Mouse (Mus musculus): ENCODE measurements around the gene Evi5. TPM values are rescaled to one million over a fixed set of nuclear protein-coding genes. Genes with fewer than 3 reads are reported as not detected.

Evi5 gene
- polyA plus RNA-seq, 1 experiment from 2014 or later = 84.3 TPM

GRCm38 (mm10) chr5:107719786-107720185, 155.1 kb downstream of the Evi5 start:
- H3K36me3 ChIP-seq (ENCODE audit: insufficient read depth, low read length) = no peaks in the 10 kb centered on the region
- H3K4me3 ChIP-seq (replicated peaks; ENCODE audit: low read depth, low read length) = no peak overlapping the region
- H3K4me2 ChIP-seq (ENCODE audit: low read length) = no peak overlapping the region
- no peak for TF ChIP-seq CTCF (IDR thresholded peaks at IDR 0.05; ENCODE audit: low read depth)
- ATAC-seq (replicated peaks; ENCODE audit: low FRiP score, low read depth) (no peak), DNase-seq (ENCODE audit: low spot score) (peak; percentile 16)
- H3K9me3 ChIP-seq (replicated peaks; ENCODE audit: low read length) = no peaks in the 10 kb centered on the region
- WGBS = 8% methylated on average over 1 of the region's 1 CpGs
- no peak overlapping the region for H3K27ac ChIP-seq
- H3K9ac ChIP-seq (ENCODE audit: low read depth, low read length) = no peak overlapping the region
- H3K27me3 ChIP-seq (ENCODE audit: insufficient read depth, low read length) = peaks cover 73% of the 10 kb centered on the region
- H3K4me1 ChIP-seq (replicated peaks; ENCODE audit: insufficient read depth, low read length) = peaks cover 22% of the 10 kb centered on the region

- TF ChIP-seq CTCF (IDR thresholded peaks at IDR 0.05; ENCODE audit: low read depth) = no peak
- H3K4me1 ChIP-seq (replicated peaks; ENCODE audit: insufficient read depth, low read length) = peaks cover 18% of the 10 kb centered on the region
- no peak overlapping the region for H3K4me3 ChIP-seq (replicated peaks; ENCODE audit: low read depth, low read length)
- H3K9ac ChIP-seq (ENCODE audit: low read depth, low read length) = no peak overlapping the region
- ATAC-seq (replicated peaks; ENCODE audit: low FRiP score, low read depth) (no peak), DNase-seq (ENCODE audit: low spot score) (no peak)
- no peak overlapping the region for H3K4me2 ChIP-seq (ENCODE audit: low read length)
- H3K36me3 ChIP-seq (ENCODE audit: insufficient read depth, low read length) = no peaks in the 10 kb centered on the region
- 14% methylated on average over 3 of the region's 3 CpGs for WGBS
- H3K9me3 ChIP-seq (replicated peaks; ENCODE audit: low read length) = no peaks in the 10 kb centered on the region
- no peak overlapping the region for H3K27ac ChIP-seq
- H3K27me3 ChIP-seq (ENCODE audit: insufficient read depth, low read length) = peaks cover 73% of the 10 kb centered on the region
These were observed 155.7 kb downstream of the Evi5 start for GRCm38 (mm10) chr5:107719209-107719608.

GRCm38 (mm10) chr5:107717871-107718361, 157.0 kb downstream of the Evi5 start:
- H3K9ac ChIP-seq (ENCODE audit: low read depth, low read length) = no peak overlapping the region
- no peak overlapping the region for H3K4me3 ChIP-seq (replicated peaks; ENCODE audit: low read depth, low read length)
- 10% methylated on average over 11 of the region's 11 CpGs for WGBS
- peaks cover 9% of the 10 kb centered on the region for H3K4me1 ChIP-seq (replicated peaks; ENCODE audit: insufficient read depth, low read length)
- H3K9me3 ChIP-seq (replicated peaks; ENCODE audit: low read length) = no peaks in the 10 kb centered on the region
- H3K36me3 ChIP-seq (ENCODE audit: insufficient read depth, low read length) = no peaks in the 10 kb centered on the region
- no peak for TF ChIP-seq CTCF (IDR thresholded peaks at IDR 0.05; ENCODE audit: low read depth)
- DNase-seq (ENCODE audit: low spot score) (no peak), ATAC-seq (replicated peaks; ENCODE audit: low FRiP score, low read depth) (no peak)
- H3K27me3 ChIP-seq (ENCODE audit: insufficient read depth, low read length) = peaks cover 61% of the 10 kb centered on the region
- H3K27ac ChIP-seq = no peak overlapping the region
- no peak overlapping the region for H3K4me2 ChIP-seq (ENCODE audit: low read length)

GRCm38 (mm10) chr5:107711689-107712088, 163.2 kb downstream of the Evi5 start:
- DNase-seq (ENCODE audit: low spot score) (no peak), ATAC-seq (replicated peaks; ENCODE audit: low FRiP score, low read depth) (no peak)
- Histone ChIP-seq H3K27ac (no peak overlapping the region), H3K9ac (ENCODE audit: low read depth, low read length) (no peak overlapping the region), H3K4me1 (replicated peaks; ENCODE audit: insufficient read depth, low read length) (no peaks in the 10 kb centered on the region), H3K27me3 (ENCODE audit: insufficient read depth, low read length) (peaks cover 19% of the 10 kb centered on the region), H3K9me3 (replicated peaks; ENCODE audit: low read length) (no peaks in the 10 kb centered on the region), H3K36me3 (ENCODE audit: insufficient read depth, low read length) (no peaks in the 10 kb centered on the region), H3K4me3 (replicated peaks; ENCODE audit: low read depth, low read length) (no peak overlapping the region), H3K4me2 (ENCODE audit: low read length) (no peak overlapping the region)
- no peak for TF ChIP-seq CTCF (IDR thresholded peaks at IDR 0.05; ENCODE audit: low read depth)
- 60% methylated on average over 2 of the region's 2 CpGs for WGBS

GRCm38 (mm10) chr5:107708124-107708797, 166.6 kb downstream of the Evi5 start:
- Histone ChIP-seq H3K9me3 (replicated peaks; ENCODE audit: low read length) (no peaks in the 10 kb centered on the region), H3K27ac (no peak overlapping the region), H3K9ac (ENCODE audit: low read depth, low read length) (no peak overlapping the region), H3K36me3 (ENCODE audit: insufficient read depth, low read length) (no peaks in the 10 kb centered on the region), H3K4me1 (replicated peaks; ENCODE audit: insufficient read depth, low read length) (no peaks in the 10 kb centered on the region), H3K4me2 (ENCODE audit: low read length) (no peak overlapping the region), H3K27me3 (ENCODE audit: insufficient read depth, low read length) (peaks cover 4% of the 10 kb centered on the region), H3K4me3 (replicated peaks; ENCODE audit: low read depth, low read length) (no peak overlapping the region)
- WGBS = 84% methylated on average over 8 of the region's 8 CpGs
- no peak for TF ChIP-seq CTCF (IDR thresholded peaks at IDR 0.05; ENCODE audit: low read depth)
- ATAC-seq (replicated peaks; ENCODE audit: low FRiP score, low read depth) = no peak
- DNase-seq (ENCODE audit: low spot score) = no peak

- Histone ChIP-seq H3K27ac (no peak overlapping the region), H3K27me3 (ENCODE audit: insufficient read depth, low read length) (peaks cover 2% of the 10 kb centered on the region), H3K4me1 (replicated peaks; ENCODE audit: insufficient read depth, low read length) (no peaks in the 10 kb centered on the region), H3K36me3 (ENCODE audit: insufficient read depth, low read length) (no peaks in the 10 kb centered on the region), H3K4me3 (replicated peaks; ENCODE audit: low read depth, low read length) (no peak overlapping the region), H3K9me3 (replicated peaks; ENCODE audit: low read length) (no peaks in the 10 kb centered on the region), H3K4me2 (ENCODE audit: low read length) (no peak overlapping the region), H3K9ac (ENCODE audit: low read depth, low read length) (no peak overlapping the region)
- TF ChIP-seq CTCF (IDR thresholded peaks at IDR 0.05; ENCODE audit: low read depth) = no peak
- no peak for ATAC-seq (replicated peaks; ENCODE audit: low FRiP score, low read depth)
- 92% methylated on average over 1 of the region's 1 CpGs for WGBS
- no peak for DNase-seq (ENCODE audit: low spot score)
These were observed 168.6 kb downstream of the Evi5 start for GRCm38 (mm10) chr5:107706262-107706661.

All from kidney, postnatal 0 days (tissue).